Mouse (Mus musculus) liver, embryonic 16.5 days (tissue): Measurements from ENCODE around the gene Slc28a1. TPM values are rescaled to one million over a fixed set of nuclear protein-coding genes. Genes with fewer than 3 reads are reported as not detected.
A peak's percentile ranks its signal among the peaks of the same experiment; 100 is the strongest.
"Not testable (repeated sequence)": the region's sequence is repeated elsewhere in the genome, so short reads cannot be mapped to it uniquely, and the experiment has no call there.

ENCODE experiments used
- ATAC-seq: fragments of 200-750 bp; cut with Nextera tagmentation; 2 replicates; pipeline ENCODE4 v1.8.0; 2017; ENCODE audit warnings: low read depth, mild to moderate bottlenecking, moderate number of reproducible peaks, moderate library complexity
- H3K27ac ChIP-seq: fragments of 300-500 bp; sonication (generic); 2 replicates; pipeline ENCODE4 v1.5.1; 2014; ENCODE audit warnings: mild to moderate bottlenecking, low read length
- H3K27me3 ChIP-seq: fragments of 300-500 bp; sonication (generic); 2 replicates; pipeline ENCODE4 v1.6.1; 2014; ENCODE audit warnings: low read depth, low read length, mixed read lengths; ENCODE audit not compliant: control insufficient read depth, insufficient read depth
- H3K36me3 ChIP-seq: fragments of 300-500 bp; sonication (generic); 2 replicates; pipeline ENCODE4 v1.6.1; 2014; ENCODE audit warnings: mild to moderate bottlenecking; ENCODE audit not compliant: control insufficient read depth, insufficient read depth
- H3K4me1 ChIP-seq: fragments of 300-500 bp; sonication (generic); 2 replicates; pipeline ENCODE4 v1.6.1; 2014; ENCODE audit warnings: low read depth, low read length, mixed read lengths; ENCODE audit not compliant: control insufficient read depth
- H3K4me2 ChIP-seq: fragments of 300-500 bp; sonication (generic); 2 replicates; pipeline ENCODE4 v1.6.1; 2014; ENCODE audit warnings: low read depth, low read length, mixed read lengths
- H3K4me3 ChIP-seq: fragments of 300-500 bp; sonication (generic); 2 replicates; pipeline ENCODE4 v1.5.1; 2014; ENCODE audit warnings: low read depth, mild to moderate bottlenecking, low read length
- H3K9ac ChIP-seq: fragments of 300-500 bp; sonication (generic); 2 replicates; pipeline ENCODE4 v1.6.1; 2014; ENCODE audit warnings: low read depth, low read length
- H3K9me3 ChIP-seq: fragments of 300-500 bp; sonication (generic); replicated peaks from 2 replicates; pipeline ENCODE4 v1.6.1; 2016; ENCODE audit warnings: low read length; ENCODE audit not compliant: control insufficient read depth
- WGBS: fragments of 180-500 bp; shearing (Covaris S2); extraction: QIAGEN DNeasy Blood & Tissue Kit; methylation state at CpG from one replicate; pipeline ENCODE4 v1.1.7; 2014; ENCODE audit not compliant: insufficient replicate concordance; 5-methylcytosine and 5-hydroxymethylcytosine counted together
- polyA plus RNA-seq: library from polyadenylated mRNA; unstranded; fragments of >200 nt; fragmentation: Nextera tagmentation; extraction: Ambion mirVana; gene quantifications from 2 replicates; pipeline ENCODE4 v1.2.1, GENCODE M21; 2015

Gene Slc28a1
- polyA plus RNA-seq, 1 experiment from 2014 or later = 0.96 TPM

- no peak overlapping the region for H3K4me2 ChIP-seq
These were observed 36.6 kb downstream of the Slc28a1 start for GRCm38 (mm10) chr7:81151216-81151615.

GRCm38 (mm10) chr7:81152306-81152705 lies 37.7 kb downstream of the Slc28a1 start:
- Histone ChIP-seq H3K9me3 (no peaks in the 10 kb centered on the region), H3K27ac (no peak overlapping the region), H3K9ac (no peak overlapping the region), H3K36me3 (no peaks in the 10 kb centered on the region), H3K27me3 (no peaks in the 10 kb centered on the region), H3K4me1 (peaks cover 6% of the 10 kb centered on the region), H3K4me3 (no peak overlapping the region), H3K4me2 (no peak overlapping the region)
- WGBS = 81% methylated on average over 10 of the region's 10 CpGs
- ATAC-seq = no peak

More at GRCm38 (mm10) chr7:81151216-81151615, 36.6 kb downstream of the Slc28a1 start:
- 81% methylated on average over 8 of the region's 8 CpGs for WGBS
- Histone ChIP-seq H3K27ac (no peak overlapping the region), H3K4me1 (peaks cover 6% of the 10 kb centered on the region), H3K9ac (no peak overlapping the region), H3K4me3 (no peak overlapping the region), H3K9me3 (no peaks in the 10 kb centered on the region), H3K27me3 (no peaks in the 10 kb centered on the region), H3K36me3 (no peaks in the 10 kb centered on the region)
- ATAC-seq = no peak

- Histone ChIP-seq H3K4me3 (no peak overlapping the region), H3K4me1 (peaks cover 6% of the 10 kb centered on the region), H3K4me2 (no peak overlapping the region), H3K27ac (no peak overlapping the region), H3K9me3 (no peaks in the 10 kb centered on the region), H3K36me3 (no peaks in the 10 kb centered on the region), H3K9ac (no peak overlapping the region), H3K27me3 (no peaks in the 10 kb centered on the region)
- 55% methylated on average over 7 of the region's 7 CpGs for WGBS
- no peak for ATAC-seq
These were observed 38.2 kb downstream of the Slc28a1 start for GRCm38 (mm10) chr7:81152826-81153225.

DNA sequence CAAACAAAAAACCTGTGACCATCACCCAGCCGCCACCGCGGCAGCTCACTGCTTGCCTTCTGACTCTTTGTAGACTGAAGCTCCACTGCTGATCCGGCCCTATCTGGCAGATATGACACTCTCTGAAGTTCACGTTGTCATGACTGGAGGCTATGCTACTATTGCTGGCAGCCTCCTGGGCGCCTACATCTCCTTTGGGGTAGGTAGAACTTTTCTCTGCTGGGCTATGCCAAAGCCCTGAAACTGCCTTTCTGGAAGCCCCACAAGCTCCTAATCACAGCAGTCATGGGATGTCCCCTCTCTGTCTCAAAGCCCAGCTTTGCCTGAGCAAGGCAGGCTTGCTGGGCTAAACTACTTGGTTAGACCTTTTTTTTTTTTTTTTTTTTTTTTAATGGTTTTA lies 38.7 kb downstream of the Slc28a1 start:
- Histone ChIP-seq H3K4me2 (no peak overlapping the region), H3K27ac (no peak overlapping the region), H3K4me1 (peaks cover 6% of the 10 kb centered on the region), H3K4me3 (no peak overlapping the region), H3K9ac (no peak overlapping the region), H3K9me3 (no peaks in the 10 kb centered on the region), H3K36me3 (no peaks in the 10 kb centered on the region), H3K27me3 (no peaks in the 10 kb centered on the region)
- 62% methylated on average over 6 of the region's 6 CpGs for WGBS
- no peak for ATAC-seq

DNA sequence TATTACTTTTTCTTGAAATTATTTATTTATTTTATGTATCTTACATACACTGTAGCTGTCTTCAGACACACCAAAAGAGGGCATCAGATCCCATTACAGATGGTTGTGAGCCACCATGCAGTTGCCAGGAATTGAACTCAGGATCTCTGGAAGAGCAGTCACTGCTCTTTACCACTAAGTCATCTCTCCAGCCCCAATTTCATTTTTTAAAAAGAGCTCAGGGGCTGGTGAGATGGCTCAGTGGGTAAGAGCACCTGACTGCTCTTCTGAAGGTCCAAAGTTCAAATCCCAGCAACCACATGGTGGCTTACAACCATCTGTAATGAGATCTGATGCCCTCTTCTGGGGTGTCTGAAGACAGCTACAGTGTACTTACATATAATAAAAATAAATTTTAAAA lies 39.6 kb downstream of the Slc28a1 start:
- H3K4me3 ChIP-seq, H3K9me3 ChIP-seq, ATAC-seq, H3K36me3 ChIP-seq, H3K9ac ChIP-seq, H3K4me1 ChIP-seq, H3K27me3 ChIP-seq, H3K27ac ChIP-seq, H3K4me2 ChIP-seq: not testable (repeated sequence)

GRCm38 (mm10) chr7:81154960-81155359 lies 40.4 kb downstream of the Slc28a1 start:
- Histone ChIP-seq H3K4me2 (no peak overlapping the region), H3K9me3 (no peaks in the 10 kb centered on the region), H3K27ac (no peak overlapping the region), H3K9ac (no peak overlapping the region), H3K4me3 (no peak overlapping the region), H3K4me1 (peaks cover 2% of the 10 kb centered on the region), H3K36me3 (no peaks in the 10 kb centered on the region), H3K27me3 (no peaks in the 10 kb centered on the region)
- ATAC-seq = peak; percentile 41; the same call in 1 of the 2 replicates
- 4% methylated on average over 3 of the region's 3 CpGs for WGBS

DNA sequence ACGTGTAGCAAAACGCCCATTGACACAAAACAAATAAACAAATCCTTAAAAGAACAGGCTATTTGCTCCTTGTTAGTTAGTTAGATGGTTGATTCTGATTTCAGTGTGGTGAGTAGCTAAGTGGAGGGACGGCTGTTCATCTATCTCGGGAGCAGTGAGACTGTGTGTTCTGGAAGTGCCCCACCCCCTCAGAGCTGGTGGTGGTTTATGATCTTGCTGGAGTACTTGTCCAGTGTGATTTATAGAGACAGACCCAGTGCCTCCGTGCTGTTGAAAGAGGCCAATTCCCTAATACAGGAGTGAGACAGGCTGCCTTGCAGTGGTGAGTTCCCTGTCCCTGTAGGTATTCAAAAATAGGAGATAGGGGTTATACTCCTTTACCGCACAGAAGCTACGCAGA lies 44.3 kb downstream of the Slc28a1 start:
- no peaks in the 10 kb centered on the region for H3K4me1 ChIP-seq
- no peak overlapping the region for H3K27ac ChIP-seq
- H3K9me3 ChIP-seq = no peaks in the 10 kb centered on the region
- 42% methylated on average over 7 of the region's 7 CpGs for WGBS
- H3K27me3 ChIP-seq = no peaks in the 10 kb centered on the region
- H3K4me2 ChIP-seq = no peak overlapping the region
- H3K4me3 ChIP-seq = no peak overlapping the region
- no peaks in the 10 kb centered on the region for H3K36me3 ChIP-seq
- ATAC-seq = no peak
- no peak overlapping the region for H3K9ac ChIP-seq

- H3K9me3 ChIP-seq = no peaks in the 10 kb centered on the region
- no peaks in the 10 kb centered on the region for H3K27me3 ChIP-seq
- no peak overlapping the region for H3K9ac ChIP-seq
- no peaks in the 10 kb centered on the region for H3K4me1 ChIP-seq
- WGBS = 67% methylated on average over 9 of the region's 9 CpGs
- ATAC-seq = no peak
- no peaks in the 10 kb centered on the region for H3K36me3 ChIP-seq
- no peak overlapping the region for H3K4me3 ChIP-seq
- no peak overlapping the region for H3K27ac ChIP-seq
- no peak overlapping the region for H3K4me2 ChIP-seq
These were observed 47.1 kb downstream of the Slc28a1 start for GRCm38 (mm10) chr7:81161666-81162065.

GRCm38 (mm10) chr7:81162345-81162744 lies 47.7 kb downstream of the Slc28a1 start:
- Histone ChIP-seq H3K4me3 (no peak overlapping the region), H3K4me2 (no peak overlapping the region), H3K27ac (no peak overlapping the region), H3K9ac (no peak overlapping the region), H3K36me3 (no peaks in the 10 kb centered on the region), H3K9me3 (no peaks in the 10 kb centered on the region), H3K27me3 (no peaks in the 10 kb centered on the region), H3K4me1 (no peaks in the 10 kb centered on the region)
- no peak for ATAC-seq
- 23% methylated on average over 4 of the region's 4 CpGs for WGBS

DNA sequence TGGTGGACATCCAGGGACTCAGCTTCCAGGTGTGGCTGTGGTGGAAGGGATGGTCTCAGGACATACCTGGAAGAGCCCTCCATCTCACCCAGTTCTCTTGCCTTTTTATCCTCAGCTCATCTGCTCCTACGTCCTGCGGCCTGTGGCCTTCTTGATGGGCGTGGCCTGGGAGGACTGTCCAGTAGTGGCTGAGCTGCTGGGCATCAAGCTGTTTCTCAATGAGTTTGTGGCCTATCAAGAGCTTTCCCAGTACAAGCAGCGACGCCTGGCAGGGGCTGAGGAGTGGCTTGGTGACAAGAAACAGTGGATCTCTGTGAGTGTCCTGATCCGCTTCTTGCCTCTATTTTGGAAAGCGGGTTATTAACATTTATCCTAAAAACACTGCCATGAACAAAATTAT lies 49.8 kb downstream of the Slc28a1 start:
- WGBS = 72% methylated on average over 7 of the region's 7 CpGs
- Histone ChIP-seq H3K9me3 (no peaks in the 10 kb centered on the region), H3K27me3 (no peaks in the 10 kb centered on the region), H3K27ac (no peak overlapping the region), H3K4me2 (no peak overlapping the region), H3K36me3 (no peaks in the 10 kb centered on the region), H3K4me3 (no peak overlapping the region), H3K4me1 (no peaks in the 10 kb centered on the region), H3K9ac (no peak overlapping the region)
- no peak for ATAC-seq
